Mouse (Mus musculus) MEL (cell line): ENCODE data around the gene Kmt2a. TPM values are rescaled to one million over a fixed set of nuclear protein-coding genes. Genes with fewer than 3 reads are reported as not detected.
A peak's percentile ranks its signal among the peaks of the same experiment; 100 is the strongest.

ENCODE experiments used
- DNase-seq: peaks from one replicate; pipeline ENCODE4 v3.0.0; 2011; ENCODE audit warnings: low read depth, low spot score
- H3K27ac ChIP-seq: 2 replicates; pipeline ENCODE4 v1.5.1; 2012; ENCODE audit warnings: low read depth, mild to moderate bottlenecking, control low read depth, low read length, moderate library complexity; ENCODE audit not compliant: control insufficient read depth
- H3K27me3 ChIP-seq, 2 experiments: fragments of 150-350 bp in 1 of 2; sonication (generic) in 1 of 2; 2 replicates each; pipeline ENCODE4 v1.6.1; 2012; ENCODE audit warnings: low read length in 2 of 2, mild to moderate bottlenecking in 2 of 2, improper control_type of control experiment in 1 of 2, moderate library complexity in 1 of 2; ENCODE audit not compliant: insufficient read depth in 2 of 2, control insufficient read depth in 1 of 2
- H3K36me3 ChIP-seq, 2 experiments: 2 replicates each; pipeline ENCODE4 v1.6.1; 2012 to 2014; ENCODE audit warnings: low read length in 2 of 2, improper control_type of control experiment in 1 of 2, inconsistent platforms in 1 of 2, mild to moderate bottlenecking in 1 of 2; ENCODE audit not compliant: insufficient read depth in 2 of 2, control insufficient read depth in 1 of 2
- H3K4me1 ChIP-seq, 2 experiments: fragments of 150-350 bp in 1 of 2; sonication (generic) in 1 of 2; 2 replicates each; pipeline ENCODE4 v1.6.1; 2012; ENCODE audit warnings: low read length in 2 of 2, improper control_type of control experiment in 1 of 2, mild to moderate bottlenecking in 1 of 2; ENCODE audit not compliant: insufficient read depth in 2 of 2, control insufficient read depth in 1 of 2
- H3K4me3 ChIP-seq, 2 experiments: fragments of 150-350 bp in 1 of 2; sonication (generic) in 1 of 2; 2 replicates each; pipeline ENCODE4 v1.5.1; 2012; ENCODE audit warnings: low read depth in 2 of 2, low read length in 2 of 2, mild to moderate bottlenecking in 2 of 2, moderate library complexity in 2 of 2, control low read depth in 1 of 2, improper control_type of control experiment in 1 of 2; ENCODE audit not compliant: control insufficient read depth in 1 of 2, insufficient read depth in 1 of 2
- H3K79me2 ChIP-seq: 2 replicates; pipeline ENCODE4 v1.6.1; 2012; ENCODE audit warnings: mild to moderate bottlenecking, low read length, moderate library complexity; ENCODE audit not compliant: control insufficient read depth, poor library complexity, insufficient read depth
- H3K9ac ChIP-seq: 2 replicates; pipeline ENCODE4 v1.6.1; 2012; ENCODE audit warnings: low read depth, mild to moderate bottlenecking, control low read depth, low read length, moderate library complexity; ENCODE audit not compliant: control insufficient read depth, poor library complexity, severe bottlenecking
- H3K9me3 ChIP-seq: fragments of 150-350 bp; sonication (generic); replicated peaks from 2 replicates; pipeline ENCODE4 v1.6.1; 2012; ENCODE audit warnings: mild to moderate bottlenecking, low read length, improper control_type of control experiment, moderate library complexity; ENCODE audit not compliant: insufficient read depth
- BHLHE40 ChIP-seq: IDR thresholded peaks from 2 replicates; pipeline ENCODE4 v1.6.1; 2012; ENCODE audit warnings: low read depth, mild to moderate bottlenecking, inconsistent platforms, low read length, improper control_type of control experiment, borderline replicate concordance
- CHD1 ChIP-seq: IDR thresholded peaks from 2 replicates; pipeline ENCODE4 v1.6.1; 2012; ENCODE audit warnings: low read depth, mild to moderate bottlenecking, inconsistent platforms, low read length, improper control_type of control experiment
- CHD2 ChIP-seq: IDR thresholded peaks from 2 replicates; pipeline ENCODE4 v1.6.1; 2011; ENCODE audit warnings: low read length, improper control_type of control experiment
- CTCF ChIP-seq, 3 experiments: IDR thresholded peaks in 2 of 3; conservative IDR thresholded peaks in 1 of 3; 2 replicates each; pipeline ENCODE4 v1.5.1; 2011 to 2012; ENCODE audit warnings: low read length in 3 of 3, low read depth in 2 of 3, mild to moderate bottlenecking in 2 of 3, improper control_type of control experiment in 1 of 3, inconsistent platforms in 1 of 3, mixed read lengths in 1 of 3, moderate library complexity in 1 of 3; ENCODE audit not compliant: control insufficient read depth in 1 of 3, insufficient read depth in 1 of 3, poor library complexity in 1 of 3, severe bottlenecking in 1 of 3
- E2F4 ChIP-seq: IDR thresholded peaks from 2 replicates; pipeline ENCODE4 v1.6.1; 2011; ENCODE audit warnings: low read depth, low read length, improper control_type of control experiment, borderline replicate concordance
- EP300 ChIP-seq, 2 experiments: IDR thresholded peaks; 2 replicates each; pipeline ENCODE4 v1.6.1; 2011; ENCODE audit warnings: improper control_type of control experiment in 2 of 2, low read length in 2 of 2, low read depth in 1 of 2, mild to moderate bottlenecking in 1 of 2
- ETS1 ChIP-seq: IDR thresholded peaks from 2 replicates; pipeline ENCODE4 v1.6.1; 2012; ENCODE audit warnings: low read depth, mild to moderate bottlenecking, inconsistent platforms, low read length, improper control_type of control experiment, moderate library complexity
- GATA1 ChIP-seq: IDR thresholded peaks from 2 replicates; pipeline ENCODE4 v1.6.1; 2011; ENCODE audit warnings: low read depth, low read length, improper control_type of control experiment
- HCFC1 ChIP-seq: IDR thresholded peaks from 2 replicates; pipeline ENCODE4 v1.6.1; 2012; ENCODE audit warnings: low read depth, mild to moderate bottlenecking, inconsistent platforms, low read length, improper control_type of control experiment, moderate library complexity
- KAT2A ChIP-seq: conservative IDR thresholded peaks from 2 replicates; pipeline ENCODE4 v1.6.1; 2012; ENCODE audit warnings: low read depth, low read length, improper control_type of control experiment, inconsistent platforms
- MAFK ChIP-seq: IDR thresholded peaks from 2 replicates; pipeline ENCODE4 v1.6.1; 2011; ENCODE audit warnings: low read depth, mild to moderate bottlenecking, low read length, improper control_type of control experiment, borderline replicate concordance
- MAX ChIP-seq: IDR thresholded peaks from 2 replicates; pipeline ENCODE4 v1.6.1; 2011; ENCODE audit warnings: low read length, improper control_type of control experiment
- MXI1 ChIP-seq: IDR thresholded peaks from 2 replicates; pipeline ENCODE4 v1.6.1; 2011; ENCODE audit warnings: mild to moderate bottlenecking, low read depth, low read length, improper control_type of control experiment
- MYB ChIP-seq: IDR thresholded peaks from 2 replicates; pipeline ENCODE4 v1.6.1; 2011; ENCODE audit warnings: mild to moderate bottlenecking, low read depth, low read length, improper control_type of control experiment
- MYC ChIP-seq: IDR thresholded peaks from 2 replicates; pipeline ENCODE4 v1.6.1; 2011; ENCODE audit warnings: low read depth, mild to moderate bottlenecking, low read length, improper control_type of control experiment, moderate library complexity
- NELFE ChIP-seq: IDR thresholded peaks from 2 replicates; pipeline ENCODE4 v1.6.1; 2011; ENCODE audit warnings: low read depth, low read length, improper control_type of control experiment
- POLR2A ChIP-seq, 2 experiments: IDR thresholded peaks; 2 replicates each; pipeline ENCODE4 v1.6.1; 2011 to 2012; ENCODE audit warnings: low read length in 2 of 2, mild to moderate bottlenecking in 2 of 2, control low read depth in 1 of 2, improper control_type of control experiment in 1 of 2, low read depth in 1 of 2, moderate library complexity in 1 of 2; ENCODE audit not compliant: control insufficient read depth in 1 of 2, insufficient read depth in 1 of 2, poor library complexity in 1 of 2
- POLR2AphosphoS2 ChIP-seq: IDR thresholded peaks from 2 replicates; pipeline ENCODE4 v1.6.1; 2011; ENCODE audit warnings: low read length, improper control_type of control experiment
- POLR2AphosphoS5 ChIP-seq: IDR thresholded peaks from 2 replicates; pipeline ENCODE4 v1.6.1; 2012; ENCODE audit warnings: low read depth, borderline replicate concordance, mild to moderate bottlenecking, inconsistent platforms, low read length, moderate library complexity, mixed read lengths
- RAD21 ChIP-seq: IDR thresholded peaks from 2 replicates; pipeline ENCODE4 v1.6.1; 2011; ENCODE audit warnings: mild to moderate bottlenecking, low read depth, low read length, improper control_type of control experiment
- SIN3A ChIP-seq: IDR thresholded peaks from 2 replicates; pipeline ENCODE4 v1.6.1; 2012; ENCODE audit warnings: low read length, improper control_type of control experiment, inconsistent platforms
- TBP ChIP-seq: IDR thresholded peaks from 2 replicates; pipeline ENCODE4 v1.8.0; 2011; ENCODE audit warnings: low read depth, low read length, improper control_type of control experiment
- UBTF ChIP-seq: IDR thresholded peaks from 2 replicates; pipeline ENCODE4 v1.6.1; 2012; ENCODE audit warnings: low read depth, mild to moderate bottlenecking, inconsistent platforms, low read length, improper control_type of control experiment, moderate library complexity, borderline replicate concordance; ENCODE audit not compliant: insufficient read depth
- USF1 ChIP-seq: IDR thresholded peaks from 2 replicates; pipeline ENCODE4 v1.6.1; 2014; ENCODE audit warnings: low read depth, mild to moderate bottlenecking, inconsistent platforms, low read length, improper control_type of control experiment, moderate library complexity
- USF2 ChIP-seq, 2 experiments: IDR thresholded peaks; 2 replicates each; pipeline ENCODE4 v1.6.1; 2011 to 2012; ENCODE audit warnings: improper control_type of control experiment in 2 of 2, low read length in 2 of 2, borderline replicate concordance in 1 of 2, inconsistent platforms in 1 of 2, low read depth in 1 of 2, mild to moderate bottlenecking in 1 of 2; ENCODE audit not compliant: insufficient read depth in 1 of 2
- ZC3H11A ChIP-seq: IDR thresholded peaks from 2 replicates; pipeline ENCODE4 v1.6.1; 2012; ENCODE audit warnings: low read depth, mild to moderate bottlenecking, inconsistent platforms, low read length, improper control_type of control experiment
- ZKSCAN1 ChIP-seq: IDR thresholded peaks from 2 replicates; pipeline ENCODE4 v1.6.1; 2012; ENCODE audit warnings: low read depth, mild to moderate bottlenecking, inconsistent platforms, low read length, improper control_type of control experiment, moderate library complexity
- ZMIZ1 ChIP-seq: IDR thresholded peaks from 2 replicates; pipeline ENCODE4 v1.6.1; 2012; ENCODE audit warnings: low read depth, mild to moderate bottlenecking, inconsistent platforms, low read length, improper control_type of control experiment, moderate library complexity
- polyA plus RNA-seq, 2 experiments: library from polyadenylated mRNA; stranded (reverse) in 1 of 2; unstranded in 1 of 2; fragments of >175 nt in 1 of 2; fragments of >200 nt in 1 of 2; gene quantifications; 2 replicates each; pipeline versions ENCODE4 v1.2.1 to v1.2.4; 2012; ENCODE audit warnings: low replicate concordance in 2 of 2, low read depth in 1 of 2; ENCODE audit not compliant: insufficient read length in 2 of 2, insufficient read depth in 1 of 2, missing spikeins in 1 of 2
- total RNA-seq: library from RNA; depleted of rRNA; stranded (reverse); fragments of 300-350 nt; gene quantifications from 2 replicates; pipeline ENCODE4 v1.2.3, GENCODE M21; 2012

The Kmt2a gene
- total and polyA plus RNA-seq, 3 experiments: 4.7 to 27.3 (median 11.7) TPM

DNA sequence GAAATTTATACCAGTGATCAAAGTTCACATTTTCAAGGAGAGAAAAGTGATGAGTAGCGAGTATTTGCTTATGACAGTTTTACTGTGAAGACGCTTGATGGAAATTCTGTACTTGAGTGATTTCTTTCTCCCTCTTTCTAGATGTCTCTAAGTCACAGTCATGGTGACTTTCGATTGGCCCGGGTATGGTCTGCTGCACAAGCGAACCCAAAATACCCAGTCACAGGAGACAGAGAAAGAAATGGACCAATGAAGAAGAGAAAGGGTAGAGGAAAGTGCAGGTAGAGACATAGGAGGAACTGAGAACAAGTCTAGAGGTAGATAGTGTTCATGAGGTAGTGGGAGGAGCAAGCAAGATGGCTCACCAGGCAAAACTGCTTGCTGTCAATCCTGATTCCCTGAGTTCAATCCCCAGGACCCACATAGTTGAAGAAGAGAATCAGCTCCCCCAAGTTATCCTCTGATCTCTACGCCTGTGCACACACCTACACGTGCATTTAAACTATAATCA is 7.1 kb upstream of the Kmt2a start:
- Histone ChIP-seq H3K27ac (no peak overlapping the region), H3K27me3 (peaks cover 0 to 5% of the 10 kb centered on the region in 2 experiments; a peak in 1 of 4 replicates), H3K79me2 (no peaks in the 10 kb centered on the region), H3K4me1 (peaks cover 0 to 19% of the 10 kb centered on the region in 2 experiments; a peak in 3 of 4 replicates), H3K36me3 (peaks cover 0 to 13% of the 10 kb centered on the region in 2 experiments; a peak in 2 of 4 replicates), H3K4me3 (no peak overlapping the region), H3K9me3 (no peaks in the 10 kb centered on the region), H3K9ac (no peak overlapping the region)
- TF ChIP-seq NELFE (no peak), CHD2 (no peak), MYC (no peak), RAD21 (no peak), CTCF (IDR thresholded peaks at IDR 0.05 in 2 of 3, conservative IDR thresholded peaks at IDR 0.05 in 1 of 3; ENCODE audit: control insufficient read depth in 1 of 3, insufficient read depth in 1 of 3, low read depth in 2 of 3, low read length in 3 of 3, poor library complexity in 1 of 3, severe bottlenecking in 1 of 3) (no peak), POLR2A (IDR thresholded peaks at IDR 0.05; ENCODE audit: control insufficient read depth in 1 of 2, insufficient read depth in 1 of 2, low read depth in 1 of 2, low read length in 2 of 2, poor library complexity in 1 of 2) (no peak), GATA1 (no peak), KAT2A (no peak), CHD1 (no peak), UBTF (no peak), BHLHE40 (no peak), ZMIZ1 (no peak), POLR2AphosphoS5 (no peak), HCFC1 (no peak), MAFK (no peak), MYB (no peak), MXI1 (no peak)
- DNase-seq: no peak

DNA sequence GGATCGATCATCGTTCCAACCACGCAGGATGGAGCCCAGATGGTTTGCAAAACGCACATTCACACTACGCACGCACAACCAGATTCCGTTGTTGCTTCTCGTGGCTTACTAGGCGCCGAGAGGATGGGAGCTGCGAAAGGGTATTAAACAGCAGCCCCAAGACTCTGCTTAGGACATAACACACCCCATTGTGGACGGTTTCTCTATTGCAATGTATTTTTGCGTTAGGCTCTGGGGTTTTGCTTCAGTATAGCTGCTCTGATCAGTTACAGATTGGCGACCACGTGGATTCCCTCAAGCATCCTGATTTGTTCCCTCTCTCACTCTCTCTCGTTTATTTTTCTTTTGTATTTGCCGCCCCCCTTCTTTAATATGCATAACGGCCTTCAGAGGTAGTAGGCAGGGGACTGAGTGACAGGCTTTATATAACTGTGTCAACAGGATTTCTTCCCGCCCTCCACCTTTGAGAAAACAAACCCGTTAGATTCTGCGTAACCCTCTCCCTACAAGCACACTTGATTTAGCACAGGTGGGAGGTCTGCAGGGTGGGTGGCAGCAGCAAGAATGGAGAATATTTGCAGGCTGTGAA is 2.0 kb upstream of the Kmt2a start:
- Histone ChIP-seq H3K4me3 (peak overlapping the region; percentile 76 to 79), H3K9ac (peak overlapping the region; percentile 67), H3K4me1 (peaks cover 2 to 9% of the 10 kb centered on the region in 2 experiments; a peak in 2 of 4 replicates), H3K27ac (peak overlapping the region; percentile 26), H3K9me3 (no peaks in the 10 kb centered on the region), H3K79me2 (peaks cover 33% of the 10 kb centered on the region), H3K36me3 (peaks cover 2 to 9% of the 10 kb centered on the region in 2 experiments; a peak in 3 of 4 replicates), H3K27me3 (peaks cover 0 to 2% of the 10 kb centered on the region in 2 experiments; a peak in 1 of 4 replicates)
- peak; percentile 79 for DNase-seq
- no peak for TF ChIP-seq ZC3H11A
- peak; percentile 82 for TF ChIP-seq MAX
- no peak for TF ChIP-seq HCFC1
- no peak for TF ChIP-seq POLR2AphosphoS2
- TF ChIP-seq NELFE: 0 out of 2 replicates have a peak, but pooled peaks have one; percentile 28
- peak in 1 of 3 experiments; percentile 8; a peak in 1 of 6 replicates for TF ChIP-seq CTCF (IDR thresholded peaks at IDR 0.05 in 2 of 3, conservative IDR thresholded peaks at IDR 0.05 in 1 of 3; ENCODE audit: control insufficient read depth in 1 of 3, insufficient read depth in 1 of 3, low read depth in 2 of 3, low read length in 3 of 3, poor library complexity in 1 of 3, severe bottlenecking in 1 of 3)
- TF ChIP-seq ETS1: 0 out of 2 replicates have a peak, but pooled peaks have one; percentile 4
- no peak for TF ChIP-seq ZKSCAN1
- TF ChIP-seq MXI1: peak; percentile 37; the same call in 1 of the 2 replicates
- TF ChIP-seq E2F4: 0 out of 2 replicates have a peak, but pooled peaks have one; percentile 41
- peak; percentile 42; the same call in 1 of the 2 replicates for TF ChIP-seq SIN3A
- peak; percentile 62 for TF ChIP-seq USF1
- TF ChIP-seq UBTF: no peak
- TF ChIP-seq KAT2A: no peak
- peak; percentile 68 for TF ChIP-seq MYC
- TF ChIP-seq TBP: no peak
- TF ChIP-seq EP300 (IDR thresholded peaks at IDR 0.05; ENCODE audit: low read depth in 1 of 2, low read length in 2 of 2): no peak
- no peak for TF ChIP-seq POLR2AphosphoS5
- TF ChIP-seq GATA1: no peak
- no peak for TF ChIP-seq MAFK
- no peak for TF ChIP-seq CHD1
- TF ChIP-seq USF2 (IDR thresholded peaks at IDR 0.05; ENCODE audit: borderline replicate concordance in 1 of 2, insufficient read depth in 1 of 2, low read depth in 1 of 2, low read length in 2 of 2): no peak
- TF ChIP-seq POLR2A (IDR thresholded peaks at IDR 0.05; ENCODE audit: control insufficient read depth in 1 of 2, insufficient read depth in 1 of 2, low read depth in 1 of 2, low read length in 2 of 2, poor library complexity in 1 of 2): no peak
